Mouse (Mus musculus) stomach, postnatal 0 days (tissue): ENCODE measurements around the gene Spata17.

ENCODE experiments used
- CTCF ChIP-seq: IDR thresholded peaks from 2 replicates; pipeline ENCODE4 v1.5.1; 2016; ENCODE audit warnings: antibody characterized with exemption, low read depth, mild to moderate bottlenecking, moderate library complexity
- EP300 ChIP-seq: optimal IDR thresholded peaks from 2 replicates; pipeline ENCODE3; 2016; ENCODE audit warnings: antibody characterized with exemption

DNA sequence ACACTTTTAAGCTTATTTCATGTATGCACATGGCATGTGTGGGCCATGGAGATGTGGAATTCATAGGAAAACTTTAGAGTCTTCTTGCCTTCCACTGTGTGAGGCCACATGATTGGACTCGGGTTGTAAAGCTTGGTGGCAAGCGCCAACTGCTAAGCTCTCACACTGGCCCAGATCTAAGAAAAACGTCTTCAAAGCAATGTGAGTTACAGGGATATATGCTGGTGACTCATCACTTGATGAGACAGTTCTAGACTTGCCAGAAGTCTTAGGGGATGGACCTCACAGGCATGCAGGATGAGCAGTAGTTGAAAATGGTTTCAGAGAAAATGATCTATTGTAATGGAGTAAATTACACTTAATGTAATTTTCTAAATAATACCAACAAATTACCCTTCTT lies 114.6 kb downstream of the Spata17 start:
- TF ChIP-seq CTCF (no peak), EP300 (no peak)
